Mouse (Mus musculus) neural tube, embryonic 15.5 days (tissue): ENCODE data around the gene Necab2. TPM values are rescaled to one million over a fixed set of nuclear protein-coding genes. Genes with fewer than 3 reads are reported as not detected.

ENCODE experiments used
- ATAC-seq: fragments of 200-750 bp; cut with Nextera tagmentation; 2 replicates; pipeline ENCODE4 v1.8.0; 2017; ENCODE audit warnings: mild to moderate bottlenecking, moderate TSS enrichment, moderate library complexity; ENCODE audit not compliant: low FRiP score
- H3K27ac ChIP-seq: fragments of 300-500 bp; sonication (generic); replicated peaks from 2 replicates; pipeline ENCODE4 v1.5.1; 2015; ENCODE audit warnings: mild to moderate bottlenecking, inconsistent platforms
- H3K27me3 ChIP-seq: fragments of 300-500 bp; sonication (generic); replicated peaks from 2 replicates; pipeline ENCODE4 v1.6.1; 2015; ENCODE audit warnings: inconsistent platforms
- H3K36me3 ChIP-seq: fragments of 300-500 bp; sonication (generic); 2 replicates; pipeline ENCODE4 v1.6.1; 2015; ENCODE audit warnings: inconsistent platforms
- H3K4me1 ChIP-seq: fragments of 300-500 bp; sonication (generic); 2 replicates; pipeline ENCODE4 v1.6.1; 2015; ENCODE audit warnings: inconsistent platforms
- H3K4me2 ChIP-seq: fragments of 300-500 bp; sonication (generic); 2 replicates; pipeline ENCODE4 v1.6.1; 2015; ENCODE audit warnings: inconsistent platforms, mild to moderate bottlenecking, moderate library complexity
- H3K4me3 ChIP-seq: fragments of 300-500 bp; sonication (generic); replicated peaks from 2 replicates; pipeline ENCODE4 v1.5.1; 2015; ENCODE audit warnings: mild to moderate bottlenecking, inconsistent platforms
- H3K9ac ChIP-seq: fragments of 300-500 bp; sonication (generic); replicated peaks from 2 replicates; pipeline ENCODE4 v1.6.1; 2015; ENCODE audit warnings: mild to moderate bottlenecking, inconsistent platforms
- H3K9me3 ChIP-seq: fragments of 300-500 bp; sonication (generic); replicated peaks from 2 replicates; pipeline ENCODE4 v1.6.1; 2016; ENCODE audit warnings: inconsistent platforms
- WGBS: fragments of 180-500 bp; shearing (Covaris S2); methylation state at CpG from one replicate; pipeline ENCODE4 v1.1.7; 2015; ENCODE audit warnings: mixed read lengths; 5-methylcytosine and 5-hydroxymethylcytosine counted together
- polyA plus RNA-seq: library from polyadenylated mRNA; unstranded; fragments of >200 nt; fragmentation: Nextera tagmentation; extraction: Ambion mirVana; gene quantifications from 2 replicates; pipeline ENCODE4 v1.2.1, GENCODE M21; 2015

Necab2 gene
- polyA plus RNA-seq, 1 experiment from 2014 or later, result 45.3 TPM

DNA sequence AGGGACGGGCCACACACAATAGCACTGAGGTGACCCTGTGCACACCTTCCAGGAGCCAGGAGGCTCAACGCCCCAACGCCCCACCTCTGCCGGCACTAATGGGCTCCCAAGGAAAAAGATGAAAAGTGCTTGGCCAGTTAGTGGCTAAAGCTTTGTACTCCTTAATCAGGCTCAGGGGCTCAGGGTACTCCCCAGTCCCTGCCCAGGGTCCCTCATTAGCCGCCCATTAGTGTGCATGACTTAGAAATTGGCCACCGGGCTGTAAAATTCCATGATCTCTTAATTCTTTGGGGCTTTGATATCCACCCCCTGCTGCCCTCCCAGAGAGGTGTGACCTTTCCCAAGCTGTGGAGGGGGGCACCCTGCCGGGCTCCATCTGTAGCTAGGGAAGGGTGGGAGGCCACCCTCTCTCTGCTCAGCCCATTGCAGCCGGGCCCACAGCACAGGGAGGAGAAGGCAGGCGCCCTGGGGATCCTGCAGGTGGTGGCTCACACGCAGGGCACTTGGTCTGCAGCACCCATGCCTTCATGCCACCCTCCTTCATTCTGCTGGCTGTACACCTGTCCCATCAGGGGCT is 56.8 kb downstream of the Necab2 start:
- WGBS, result 23% methylated on average over 10 of the region's 10 CpGs
- no peak overlapping the region for H3K27ac ChIP-seq
- H3K9me3 ChIP-seq, result no peaks in the 10 kb centered on the region
- H3K27me3 ChIP-seq, result 0 out of 2 replicates have a peak, but pooled peaks cover 3% of the 10 kb centered on the region
- peaks cover 11% of the 10 kb centered on the region for H3K36me3 ChIP-seq
- H3K4me3 ChIP-seq, result no peak overlapping the region
- no peaks in the 10 kb centered on the region for H3K4me1 ChIP-seq
- no peak overlapping the region for H3K9ac ChIP-seq
- H3K4me2 ChIP-seq, result no peak overlapping the region
- no peak for ATAC-seq

DNA sequence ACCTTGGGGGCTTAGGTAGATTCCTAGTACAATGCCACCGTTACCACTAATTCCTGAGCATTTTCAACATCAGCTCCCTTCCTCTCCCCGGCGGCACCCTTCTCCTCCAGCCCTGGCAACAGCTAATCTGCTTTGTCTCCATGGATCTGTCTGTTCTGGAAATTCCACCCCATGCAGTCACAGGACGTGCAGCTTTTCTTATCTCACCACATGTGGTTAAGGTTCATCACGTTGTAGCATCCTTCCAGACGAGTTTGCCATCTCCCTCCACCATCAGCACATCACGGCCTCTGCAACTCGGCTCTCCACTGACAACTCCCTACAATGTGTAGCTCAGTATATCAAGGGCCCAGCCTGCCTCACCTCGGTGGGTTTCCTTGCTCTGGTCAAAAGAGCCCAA is 59.0 kb downstream of the Necab2 start:
- no peaks in the 10 kb centered on the region for H3K9me3 ChIP-seq
- no peak overlapping the region for H3K4me2 ChIP-seq
- H3K9ac ChIP-seq, result no peak overlapping the region
- no peak overlapping the region for H3K27ac ChIP-seq
- WGBS, result 55% methylated on average over 9 of the region's 9 CpGs
- no peak for ATAC-seq
- no peaks in the 10 kb centered on the region for H3K4me1 ChIP-seq
- H3K36me3 ChIP-seq, result peaks cover 32% of the 10 kb centered on the region
- 0 out of 2 replicates have a peak, but pooled peaks cover 3% of the 10 kb centered on the region for H3K27me3 ChIP-seq
- no peak overlapping the region for H3K4me3 ChIP-seq

DNA sequence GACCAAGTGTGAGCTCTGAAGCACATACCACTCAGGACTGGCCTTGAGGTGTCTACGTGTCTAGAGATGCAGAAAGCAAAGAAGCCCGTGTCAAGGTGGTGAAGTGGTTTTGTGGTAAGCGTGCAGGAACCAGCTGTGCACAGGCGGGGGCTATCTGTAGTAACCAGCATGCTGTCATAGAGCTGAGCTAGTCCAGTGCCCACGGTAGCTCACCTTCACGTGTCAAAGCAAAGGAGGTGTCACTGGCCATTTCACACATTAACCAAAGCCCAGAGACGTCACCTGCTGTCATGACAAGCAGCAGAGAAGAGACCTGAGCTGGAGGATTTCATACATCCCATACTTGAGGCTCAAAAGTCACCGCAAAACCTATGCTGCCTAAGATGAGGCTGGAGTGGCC is 59.6 kb downstream of the Necab2 start:
- H3K27ac ChIP-seq, result no peak overlapping the region
- H3K36me3 ChIP-seq, result peaks cover 37% of the 10 kb centered on the region
- no peak overlapping the region for H3K9ac ChIP-seq
- 92% methylated on average over 8 of the region's 8 CpGs for WGBS
- H3K27me3 ChIP-seq, result 0 out of 2 replicates have a peak, but pooled peaks cover 3% of the 10 kb centered on the region
- H3K9me3 ChIP-seq, result no peaks in the 10 kb centered on the region
- no peak overlapping the region for H3K4me2 ChIP-seq
- no peaks in the 10 kb centered on the region for H3K4me1 ChIP-seq
- H3K4me3 ChIP-seq, result no peak overlapping the region
- no peak for ATAC-seq

DNA sequence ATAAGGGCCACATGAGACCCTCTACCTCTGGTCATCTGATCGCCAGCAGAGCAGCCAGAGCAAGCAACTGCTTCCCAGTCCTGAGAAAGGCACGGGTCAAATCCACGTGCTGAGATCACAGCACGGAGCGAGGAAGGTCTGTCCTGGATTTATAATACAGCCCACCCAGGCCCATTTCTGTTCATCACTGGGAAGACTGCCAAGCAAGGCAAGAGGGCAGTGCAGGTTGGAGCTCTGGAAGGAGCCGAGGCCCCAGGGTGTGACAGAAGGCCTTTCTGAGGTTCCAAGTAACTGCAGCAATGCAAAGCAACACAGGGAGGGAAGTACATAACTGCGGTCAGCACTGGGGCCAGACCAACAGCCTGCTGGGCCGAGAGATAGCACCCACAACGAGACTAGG is 64.0 kb downstream of the Necab2 start:
- peaks cover 79% of the 10 kb centered on the region for H3K36me3 ChIP-seq
- 84% methylated on average over 9 of the region's 9 CpGs for WGBS
- no peak overlapping the region for H3K27ac ChIP-seq
- H3K4me3 ChIP-seq, result no peak overlapping the region
- no peak for ATAC-seq
- no peaks in the 10 kb centered on the region for H3K9me3 ChIP-seq
- no peak overlapping the region for H3K9ac ChIP-seq
- no peak overlapping the region for H3K4me2 ChIP-seq
- no peaks in the 10 kb centered on the region for H3K27me3 ChIP-seq
- H3K4me1 ChIP-seq, result no peaks in the 10 kb centered on the region

DNA sequence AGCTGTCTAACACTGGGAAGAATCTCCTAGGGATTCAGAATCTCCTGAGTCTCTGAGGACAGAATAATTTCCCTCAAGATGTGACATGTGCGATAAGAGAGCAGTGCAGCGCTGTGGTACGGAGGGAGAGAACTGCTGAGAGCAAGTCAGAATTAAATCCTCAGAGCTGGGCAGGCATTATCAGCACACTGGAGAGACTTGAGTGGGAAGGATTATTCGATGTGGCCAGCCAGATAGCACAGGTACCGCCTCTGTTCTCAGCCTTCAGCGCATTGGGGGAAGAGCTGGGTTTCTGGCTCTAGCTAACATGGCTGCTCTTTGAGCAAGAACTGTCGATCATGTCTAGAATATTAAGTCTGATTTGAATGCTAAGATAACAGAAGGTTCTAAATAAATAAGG is 65.2 kb downstream of the Necab2 start:
- Histone ChIP-seq H3K27ac (no peak overlapping the region), H3K9me3 (no peaks in the 10 kb centered on the region), H3K27me3 (no peaks in the 10 kb centered on the region), H3K4me3 (no peak overlapping the region), H3K4me1 (no peaks in the 10 kb centered on the region), H3K36me3 (peaks cover 85% of the 10 kb centered on the region), H3K4me2 (no peak overlapping the region), H3K9ac (no peak overlapping the region)
- ATAC-seq, result no peak
- WGBS, result 93% methylated on average over 7 of the region's 7 CpGs

DNA sequence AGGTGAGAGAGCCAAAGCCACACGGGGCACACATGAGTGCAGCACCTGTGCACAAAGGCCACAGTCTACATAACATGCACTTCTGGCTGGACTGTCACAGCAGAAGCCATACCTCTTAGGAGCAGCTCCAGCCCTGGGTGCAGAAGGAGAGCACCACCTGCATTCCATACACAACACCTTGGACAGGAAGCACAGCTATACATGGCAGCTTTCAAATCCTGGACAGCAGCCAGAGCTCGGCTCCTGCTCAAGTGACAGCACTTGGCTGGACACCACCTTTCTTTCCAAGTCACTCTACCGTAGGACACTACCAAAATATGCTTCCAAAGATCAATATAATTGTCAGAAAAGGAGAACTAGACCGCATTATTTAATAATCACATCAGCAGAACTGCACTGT is 66.9 kb downstream of the Necab2 start:
- Histone ChIP-seq H3K4me1 (no peaks in the 10 kb centered on the region), H3K36me3 (peaks cover 88% of the 10 kb centered on the region), H3K27me3 (no peaks in the 10 kb centered on the region), H3K4me3 (no peak overlapping the region), H3K9ac (no peak overlapping the region), H3K9me3 (no peaks in the 10 kb centered on the region), H3K27ac (no peak overlapping the region), H3K4me2 (no peak overlapping the region)
- no peak for ATAC-seq
- WGBS, result 96% methylated on average over 4 of the region's 4 CpGs

DNA sequence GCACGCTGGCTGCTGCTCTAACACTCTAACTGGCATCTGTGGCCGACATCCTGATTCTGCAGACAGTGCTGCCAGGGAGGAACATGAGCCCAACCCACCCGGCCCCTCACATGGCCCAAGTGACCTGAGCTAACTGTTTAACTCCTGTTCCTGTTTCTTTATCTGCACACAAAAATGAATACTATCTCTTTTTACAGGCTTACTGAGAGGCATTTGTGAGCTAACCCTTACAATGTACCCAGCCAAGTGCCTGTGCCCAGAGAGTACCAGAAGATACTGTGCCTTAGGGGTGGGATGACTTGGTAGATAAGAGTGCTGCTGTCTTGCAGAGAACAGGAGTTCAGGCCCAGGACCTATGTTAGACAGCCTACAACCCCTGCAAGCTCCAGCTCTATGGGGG is 68.4 kb downstream of the Necab2 start:
- H3K27ac ChIP-seq, result no peak overlapping the region
- peaks cover 89% of the 10 kb centered on the region for H3K36me3 ChIP-seq
- H3K9ac ChIP-seq, result no peak overlapping the region
- no peaks in the 10 kb centered on the region for H3K27me3 ChIP-seq
- WGBS, result 92% methylated on average over 3 of the region's 3 CpGs
- H3K4me1 ChIP-seq, result no peaks in the 10 kb centered on the region
- no peak overlapping the region for H3K4me3 ChIP-seq
- no peaks in the 10 kb centered on the region for H3K9me3 ChIP-seq
- H3K4me2 ChIP-seq, result no peak overlapping the region
- no peak for ATAC-seq

DNA sequence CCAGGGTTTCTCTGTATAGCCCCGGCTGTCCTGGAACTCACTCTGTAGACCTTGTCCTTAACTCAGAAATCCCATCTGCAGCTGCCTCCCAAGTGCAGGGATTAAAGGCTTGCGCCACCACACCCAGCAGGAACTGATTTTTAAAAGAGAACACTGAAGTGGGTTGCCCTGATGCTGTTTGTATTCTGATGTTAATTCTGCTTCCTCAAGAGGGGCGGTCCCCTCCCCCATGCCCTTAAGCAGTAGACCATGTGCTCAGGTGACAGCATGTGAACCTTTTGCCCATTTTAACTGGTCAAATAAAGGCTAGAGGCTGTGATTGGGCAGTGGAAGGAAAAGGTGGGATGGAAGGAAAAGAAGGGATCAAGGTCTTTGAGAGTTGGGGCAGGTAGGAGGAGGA is 69.2 kb downstream of the Necab2 start:
- Histone ChIP-seq H3K36me3 (peaks cover 90% of the 10 kb centered on the region), H3K27me3 (no peaks in the 10 kb centered on the region), H3K27ac (no peak overlapping the region), H3K4me3 (no peak overlapping the region), H3K9ac (no peak overlapping the region), H3K4me2 (no peak overlapping the region), H3K9me3 (no peaks in the 10 kb centered on the region), H3K4me1 (no peaks in the 10 kb centered on the region)
- WGBS, result 61% methylated on average over 3 of the region's 3 CpGs
- ATAC-seq, result no peak

DNA sequence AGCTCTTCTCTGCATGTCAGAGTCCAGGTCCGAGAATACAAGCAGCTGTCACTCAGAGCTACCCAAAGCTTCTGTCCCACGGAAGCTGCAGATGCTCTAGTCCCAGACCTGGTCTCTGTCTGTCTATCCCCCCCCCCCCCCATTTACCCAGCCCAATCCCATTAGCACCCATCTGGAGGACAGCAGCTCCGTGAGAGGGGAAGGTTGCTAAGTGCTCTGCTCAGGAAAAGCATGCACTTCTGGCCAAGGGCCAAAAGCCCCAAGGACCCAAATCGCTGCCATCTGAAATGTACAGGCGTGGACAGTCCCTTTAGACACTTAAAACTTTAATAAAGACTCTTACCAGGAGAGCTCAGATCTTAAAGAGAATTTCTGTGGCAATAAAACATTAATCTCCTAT is 70.2 kb downstream of the Necab2 start:
- no peaks in the 10 kb centered on the region for H3K9me3 ChIP-seq
- H3K4me1 ChIP-seq, result no peaks in the 10 kb centered on the region
- H3K36me3 ChIP-seq, result peaks cover 92% of the 10 kb centered on the region
- no peak overlapping the region for H3K4me2 ChIP-seq
- H3K27ac ChIP-seq, result no peak overlapping the region
- 33% methylated on average over 5 of the region's 5 CpGs for WGBS
- no peak overlapping the region for H3K9ac ChIP-seq
- no peak overlapping the region for H3K4me3 ChIP-seq
- ATAC-seq, result no peak
- no peaks in the 10 kb centered on the region for H3K27me3 ChIP-seq

DNA sequence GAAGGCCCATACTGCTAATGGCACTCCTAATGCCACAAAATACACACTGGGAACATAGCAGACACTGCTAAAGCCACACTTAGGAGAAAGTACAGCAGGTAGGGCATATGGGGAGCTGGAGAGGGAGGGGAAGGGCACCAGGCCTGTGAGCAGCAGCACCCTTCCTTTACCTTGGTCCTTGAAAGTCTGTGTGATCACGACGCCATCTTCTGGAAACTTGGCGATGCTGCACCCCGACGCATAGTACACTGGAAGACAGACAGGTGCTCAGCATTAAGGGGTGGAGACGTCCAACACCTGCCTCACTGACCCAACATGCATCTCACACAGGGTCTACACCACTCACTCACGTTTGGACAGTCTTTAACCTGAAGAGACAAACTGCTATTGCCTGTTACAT is 73.6 kb downstream of the Necab2 start:
- no peak overlapping the region for H3K4me3 ChIP-seq
- 78% methylated on average over 7 of the region's 7 CpGs for WGBS
- peaks cover 89% of the 10 kb centered on the region for H3K36me3 ChIP-seq
- no peaks in the 10 kb centered on the region for H3K9me3 ChIP-seq
- ATAC-seq, result no peak
- no peak overlapping the region for H3K9ac ChIP-seq
- H3K4me1 ChIP-seq, result no peaks in the 10 kb centered on the region
- H3K27me3 ChIP-seq, result no peaks in the 10 kb centered on the region
- no peak overlapping the region for H3K27ac ChIP-seq
- no peak overlapping the region for H3K4me2 ChIP-seq

Other genes starting within 250 kb of the Necab2 start
- gene Hsbp1, start 102.2 kb upstream of the Necab2 start, polyA plus RNA-seq, result 708 and 827 TPM in 2 replicates
- 15.8 and 16.0 TPM in 2 replicates for gene Mlycd, start 51.8 kb upstream of the Necab2 start, polyA plus RNA-seq
- gene Osgin1, start 12.6 kb upstream of the Necab2 start, polyA plus RNA-seq, result 0.35 and 0.82 TPM in 2 replicates
- not detected in 2 replicates for gene Slc38a8, start 55.0 kb downstream of the Necab2 start, polyA plus RNA-seq
- 48.5 and 62.4 TPM in 2 replicates for gene Mbtps1, start 112.0 kb downstream of the Necab2 start, polyA plus RNA-seq
- gene Hsdl1, start 128.5 kb downstream of the Necab2 start, polyA plus RNA-seq, result 129 and 137 TPM in 2 replicates
- 0.20 and 0.45 TPM in 2 replicates for gene Dnaaf1, start 128.5 kb downstream of the Necab2 start, polyA plus RNA-seq
- gene Taf1c, start 158.5 kb downstream of the Necab2 start, polyA plus RNA-seq, result 11.8 and 15.0 TPM in 2 replicates
- 0.10 and 0.11 TPM in 2 replicates for gene Adad2, start 166.0 kb downstream of the Necab2 start, polyA plus RNA-seq
- gene Kcng4, start 189.0 kb downstream of the Necab2 start, polyA plus RNA-seq, result 0.09 and 0.14 TPM in 2 replicates
- gene Wfdc1, start 219.6 kb downstream of the Necab2 start, polyA plus RNA-seq, result 5.9 and 6.2 TPM in 2 replicates